Mouse (Mus musculus) B cell, adult 67 days (primary cell): ENCODE data around the gene Pex7. TPM values are rescaled to one million over a fixed set of nuclear protein-coding genes. Genes with fewer than 3 reads are reported as not detected.

ENCODE experiments used
- total RNA-seq, 2 experiments: library from RNA; stranded (reverse); gene quantifications; 4 replicates each; pipeline ENCODE4 v1.2.4; 2023

Gene Pex7
- total RNA-seq, result 10 to 100 TPM; 12.4 to 18.0 TPM

GRCm38 (mm10) chr10:19907246-19907804 is at the start of gene Pex7:
TSS of gene Pex7 (minus strand) at chr10:19907689.

GRCm38 (mm10) chr10:19934384-19935294 is 27.1 kb upstream of the Pex7 start, which contains the start of gene Map3k5:
TSS of gene Map3k5 (plus strand) at chr10:19934472.

GRCm38 (mm10) chr10:19850998-19851691 is 56.3 kb downstream of the Pex7 start, which contains the start of gene Slc35d3:
TSS of gene Slc35d3 (minus strand) at chr10:19851459.

Other genes with a start within 250 kb of the Pex7 start
- not detected for gene Il20ra, start 195.1 kb downstream of the Pex7 start, total RNA-seq
- gene Slc35d3, start 56.2 kb downstream of the Pex7 start, total RNA-seq, result under 1 TPM in 1 of 2 experiments, not detected in 1; 0.26 TPM
- 10 to 100 TPM; 91.3 to 99.0 TPM for gene Map3k5, start 26.8 kb upstream of the Pex7 start, total RNA-seq
- gene Map7, start 240.8 kb upstream of the Pex7 start, total RNA-seq, result 10 to 100 TPM; 10.2 to 10.4 TPM